Mouse (Mus musculus) ES-Bruce4 (cell line): ENCODE measurements at regions not wholly inside any gene's neighbourhood (a gene's known extent, or its start where the extent isn't known, plus 50 kb on each side); places are given as distances from the start of the nearest gene placed in this dataset.

Experiments used
- CTCF ChIP-seq: IDR thresholded peaks from one replicate; pipeline ENCODE4 v1.8.1; 2011; ENCODE audit warnings: low read depth, low read length
- POLR2A ChIP-seq: IDR thresholded peaks from one replicate; pipeline ENCODE4 v1.8.1; 2011; ENCODE audit warnings: low read length; ENCODE audit not compliant: insufficient read depth

DNA sequence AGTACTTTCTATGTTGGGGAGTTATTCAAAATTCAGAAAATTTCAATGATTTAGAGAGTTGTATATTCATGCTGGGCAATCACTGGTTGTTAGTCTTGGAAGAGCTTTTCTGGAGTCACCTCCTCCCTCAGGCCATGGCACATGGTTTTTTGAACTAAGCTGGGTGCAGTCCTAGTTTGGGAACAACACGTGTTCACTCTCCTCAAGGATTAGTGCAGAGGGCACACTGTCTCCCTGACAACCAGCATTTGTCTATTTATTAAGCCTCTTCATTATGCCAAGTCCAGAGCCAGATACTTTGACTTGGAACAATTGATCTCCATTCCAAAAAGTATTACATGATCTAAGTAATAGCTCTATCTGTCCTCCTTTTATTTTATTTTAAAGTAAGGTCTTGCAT, 256.7 kb upstream of the Plxna2 start:
- TF ChIP-seq POLR2A (no peak), CTCF (no peak)
